Mouse (Mus musculus) kidney, postnatal 0 days (tissue): ENCODE results near the gene Myom3. TPM values are rescaled to one million over a fixed set of nuclear protein-coding genes. Genes with fewer than 3 reads are reported as not detected.
"Not testable (repeated sequence)": the region's sequence is repeated elsewhere in the genome, so short reads cannot be mapped to it uniquely, and the experiment has no call there.

ENCODE experiments used
- ATAC-seq: fragments of 200-750 bp; cut with Nextera tagmentation; replicated peaks from 2 replicates; pipeline ENCODE4 v1.8.0; 2017; ENCODE audit warnings: low read depth, moderate number of reproducible peaks, moderate TSS enrichment, moderate library complexity; ENCODE audit not compliant: low FRiP score
- DNase-seq: peaks from one replicate; pipeline ENCODE4 v3.0.0-alpha.2; 2016; ENCODE audit warnings: low spot score
- H3K27ac ChIP-seq: fragments of 300-500 bp; sonication (generic); 2 replicates; pipeline ENCODE4 v1.5.1; 2014; ENCODE audit warnings: mild to moderate bottlenecking
- H3K27me3 ChIP-seq: fragments of 300-500 bp; sonication (generic); 2 replicates; pipeline ENCODE4 v1.6.1; 2014; ENCODE audit warnings: low read length, mixed read lengths; ENCODE audit not compliant: insufficient read depth
- H3K36me3 ChIP-seq: fragments of 300-500 bp; sonication (generic); 2 replicates; pipeline ENCODE4 v1.6.1; 2014; ENCODE audit warnings: low read length, mixed read lengths; ENCODE audit not compliant: insufficient read depth
- H3K4me1 ChIP-seq: fragments of 300-500 bp; sonication (generic); replicated peaks from 2 replicates; pipeline ENCODE4 v1.6.1; 2014; ENCODE audit warnings: antibody characterized with exemption, low read length, mixed read lengths; ENCODE audit not compliant: insufficient read depth
- H3K4me2 ChIP-seq: fragments of 300-500 bp; sonication (generic); 2 replicates; pipeline ENCODE4 v1.6.1; 2014; ENCODE audit warnings: mild to moderate bottlenecking, low read length, moderate library complexity, mixed read lengths
- H3K4me3 ChIP-seq: fragments of 300-500 bp; sonication (generic); replicated peaks from 2 replicates; pipeline ENCODE4 v1.5.1; 2014; ENCODE audit warnings: low read depth, low read length
- H3K9ac ChIP-seq: fragments of 300-500 bp; sonication (generic); 2 replicates; pipeline ENCODE4 v1.6.1; 2014; ENCODE audit warnings: low read depth, low read length
- H3K9me3 ChIP-seq: fragments of 300-500 bp; sonication (generic); replicated peaks from 2 replicates; pipeline ENCODE4 v1.6.1; 2016; ENCODE audit warnings: low read length, inconsistent platforms, mixed read lengths
- CTCF ChIP-seq: IDR thresholded peaks from 2 replicates; pipeline ENCODE4 v1.5.1; 2016; ENCODE audit warnings: antibody characterized with exemption, low read depth, mild to moderate bottlenecking, moderate library complexity
- WGBS: fragments of 180-500 bp; shearing (Covaris S2); extraction: QIAGEN DNeasy Blood & Tissue Kit; methylation state at CpG from one replicate; pipeline ENCODE4 v1.1.7; 2014; 5-methylcytosine and 5-hydroxymethylcytosine counted together
- polyA plus RNA-seq: library from polyadenylated mRNA; unstranded; fragments of >200 nt; fragmentation: Nextera tagmentation; extraction: Ambion mirVana; gene quantifications from 2 replicates; pipeline ENCODE4 v1.2.1, GENCODE M21; 2015

Myom3 gene
- polyA plus RNA-seq = 0.39 and 0.54 TPM in 2 replicates

DNA sequence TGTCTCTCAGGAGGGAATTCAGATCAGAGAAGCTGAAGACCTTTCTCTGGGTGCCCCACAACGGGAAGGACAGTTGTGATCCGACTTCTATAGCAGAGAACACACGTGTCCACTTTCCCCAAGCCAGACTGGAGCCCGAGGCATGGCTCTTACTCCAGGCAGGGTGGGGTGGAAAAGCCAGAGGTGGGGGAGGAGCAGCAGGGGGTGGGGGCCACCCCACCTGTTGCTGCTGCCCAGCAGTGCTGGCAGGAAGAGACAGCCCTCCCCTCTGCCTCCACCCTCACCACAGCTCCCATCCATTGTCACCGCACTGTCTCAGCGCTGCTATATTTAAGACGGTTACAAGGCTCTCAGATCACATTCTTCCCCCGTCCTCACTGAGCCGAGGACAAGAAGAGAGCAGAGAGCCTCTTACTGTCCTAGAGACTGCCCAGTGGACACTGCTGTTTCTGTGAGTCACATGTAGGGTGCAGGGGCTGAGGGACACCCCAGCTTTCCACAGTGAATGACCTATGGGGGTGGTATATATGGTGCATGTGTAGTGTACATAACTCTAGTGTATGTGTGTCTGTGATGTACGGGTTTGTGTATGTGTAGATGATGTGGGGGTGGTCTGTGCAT is at the start of gene Myom3:
TSS of gene Myom3 (plus strand) at position 360 of the 621 bp plus-strand sequence.
- 0 out of 2 replicates have a peak, but pooled peaks cover 8% of the 10 kb centered on the region for H3K4me1 ChIP-seq
- H3K9me3 ChIP-seq = no peaks in the 10 kb centered on the region
- no peak for TF ChIP-seq CTCF
- DNase-seq = no peak
- H3K9ac ChIP-seq = 0 out of 2 replicates have a peak within 1 kb of the TSS, but pooled peaks have one; percentile 6
- no peak for ATAC-seq
- no peak within 1 kb of the TSS for H3K4me3 ChIP-seq
- no peak within 1 kb of the TSS for H3K27ac ChIP-seq
- WGBS = 49% methylated on average over 10 of the region's 10 CpGs
- no peaks in the 10 kb centered on the region for H3K36me3 ChIP-seq
- no peak within 1 kb of the TSS for H3K4me2 ChIP-seq
- H3K27me3 ChIP-seq = no peaks in the 10 kb centered on the region

DNA sequence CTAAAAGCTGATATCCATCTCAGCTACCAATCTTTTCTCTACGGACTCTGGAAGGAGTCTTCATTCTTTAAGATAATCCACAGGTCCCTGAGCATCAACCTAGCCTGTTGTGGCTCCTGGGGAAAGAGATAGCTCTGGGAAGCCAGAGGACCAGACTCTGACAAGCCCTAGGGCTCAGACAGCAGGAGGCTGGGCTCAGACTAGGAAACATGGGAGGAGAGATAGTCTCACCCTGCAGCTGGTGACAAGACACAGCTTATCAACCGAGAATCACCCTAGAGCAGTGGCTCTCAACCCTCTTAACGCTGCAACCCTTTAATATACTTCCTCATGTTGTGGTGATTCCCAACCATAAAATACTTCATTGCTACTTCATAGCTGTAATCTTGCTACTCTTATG is 49.1 kb upstream of the Myom3 start:
- TF ChIP-seq CTCF = no peak
- no peaks in the 10 kb centered on the region for H3K27me3 ChIP-seq
- no peak for ATAC-seq
- no peak overlapping the region for H3K9ac ChIP-seq
- no peak overlapping the region for H3K27ac ChIP-seq
- no peaks in the 10 kb centered on the region for H3K9me3 ChIP-seq
- 85% methylated on average over 3 of the region's 3 CpGs for WGBS
- H3K4me2 ChIP-seq = no peak overlapping the region
- no peak for DNase-seq
- H3K4me1 ChIP-seq = no peaks in the 10 kb centered on the region
- H3K4me3 ChIP-seq = no peak overlapping the region
- no peaks in the 10 kb centered on the region for H3K36me3 ChIP-seq

DNA sequence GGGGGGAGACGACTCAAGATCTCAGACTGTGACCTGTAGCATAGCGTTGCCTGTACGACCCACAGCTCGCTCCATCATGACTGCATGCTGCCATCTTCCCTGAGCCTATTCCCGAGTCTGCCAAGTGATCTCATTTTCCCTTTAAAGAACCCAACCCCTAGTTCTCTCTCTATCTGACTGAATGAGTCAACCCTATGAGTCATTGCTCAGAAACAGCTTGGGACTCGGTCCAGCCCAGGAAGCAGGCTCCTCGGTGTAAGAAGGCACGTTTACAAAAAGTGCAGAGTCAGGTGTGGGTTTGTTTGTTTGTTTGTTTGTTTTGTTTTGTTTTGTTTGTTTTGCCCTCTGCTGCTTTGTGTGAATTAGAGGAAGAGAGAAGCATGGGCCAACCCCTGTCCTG is 44.7 kb upstream of the Myom3 start:
- H3K4me1 ChIP-seq = no peaks in the 10 kb centered on the region
- TF ChIP-seq CTCF = no peak
- no peaks in the 10 kb centered on the region for H3K9me3 ChIP-seq
- H3K27ac ChIP-seq = no peak overlapping the region
- H3K4me3 ChIP-seq = no peak overlapping the region
- no peak overlapping the region for H3K4me2 ChIP-seq
- H3K27me3 ChIP-seq = no peaks in the 10 kb centered on the region
- no peak overlapping the region for H3K9ac ChIP-seq
- 75% methylated on average over 8 of the region's 8 CpGs for WGBS
- ATAC-seq (no peak), DNase-seq (no peak)
- H3K36me3 ChIP-seq = no peaks in the 10 kb centered on the region

DNA sequence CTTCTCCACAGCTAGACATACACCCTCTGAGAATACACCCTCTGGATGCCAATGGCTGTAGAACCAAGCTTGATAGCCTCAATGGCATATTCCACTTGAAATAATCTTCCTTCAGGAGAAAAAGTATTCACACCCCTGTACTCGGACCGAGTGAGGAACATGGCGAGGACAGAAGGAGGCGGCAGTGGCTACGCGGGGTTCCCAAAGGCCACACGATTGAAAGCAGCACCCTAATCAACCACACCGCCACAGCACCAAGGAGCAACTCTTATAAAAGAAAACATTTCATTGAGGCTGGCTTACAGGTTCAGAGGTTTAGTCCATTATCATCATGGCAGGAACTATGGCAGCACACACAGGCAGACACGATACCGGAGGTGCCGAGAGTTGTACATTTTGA is 43.1 kb upstream of the Myom3 start:
- not testable (repeated sequence) for DNase-seq, H3K4me3 ChIP-seq, H3K36me3 ChIP-seq, H3K4me1 ChIP-seq, ATAC-seq, H3K9ac ChIP-seq, H3K9me3 ChIP-seq, H3K27ac ChIP-seq, H3K27me3 ChIP-seq, H3K4me2 ChIP-seq
- 97% methylated on average over 11 of the region's 11 CpGs for WGBS

DNA sequence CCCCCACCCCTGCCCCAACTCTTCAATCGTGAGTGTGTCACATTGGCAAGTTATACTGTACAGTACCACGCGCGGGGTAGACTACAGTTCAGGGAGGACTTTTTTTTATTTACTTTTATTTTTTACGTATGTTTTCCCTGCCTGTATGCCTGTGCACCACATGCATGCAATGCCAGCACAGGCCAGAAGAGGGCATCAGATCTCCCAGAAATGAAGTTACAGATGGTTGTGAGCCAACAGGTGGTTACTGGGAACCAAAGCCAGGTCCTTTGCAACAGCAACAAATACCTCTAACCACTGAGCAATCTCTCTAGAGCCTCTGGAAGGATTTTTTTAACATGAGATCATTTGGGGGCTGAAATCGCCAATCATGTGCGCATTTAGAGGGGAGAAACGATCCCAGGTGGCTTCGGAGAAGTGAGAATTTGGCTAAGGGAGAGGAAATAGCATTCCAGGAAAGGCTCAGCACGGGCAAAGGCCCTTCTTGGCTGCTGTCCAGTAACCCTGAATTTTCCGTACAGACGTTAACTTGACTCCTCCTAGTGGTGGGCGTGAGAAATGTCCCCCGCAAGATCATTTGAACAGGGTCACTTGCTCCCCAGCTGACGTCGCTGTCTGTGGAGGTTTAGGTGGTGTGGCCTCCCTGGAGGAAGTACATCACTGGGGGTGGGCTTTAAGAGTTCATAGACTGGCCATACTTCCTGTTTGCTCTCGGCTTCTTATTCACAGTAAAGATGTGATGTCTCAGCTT is 36.8 kb upstream of the Myom3 start:
- no peak overlapping the region for H3K4me3 ChIP-seq
- no peaks in the 10 kb centered on the region for H3K9me3 ChIP-seq
- DNase-seq (no peak), ATAC-seq (no peak)
- WGBS = 71% methylated on average over 17 of the region's 17 CpGs
- H3K27me3 ChIP-seq = no peaks in the 10 kb centered on the region
- H3K36me3 ChIP-seq = no peaks in the 10 kb centered on the region
- peak overlapping the region; percentile 42; the same call in 1 of the 2 replicates for H3K27ac ChIP-seq
- H3K9ac ChIP-seq = no peak overlapping the region
- peak; percentile 48 for TF ChIP-seq CTCF
- no peak overlapping the region for H3K4me2 ChIP-seq
- H3K4me1 ChIP-seq = no peaks in the 10 kb centered on the region

DNA sequence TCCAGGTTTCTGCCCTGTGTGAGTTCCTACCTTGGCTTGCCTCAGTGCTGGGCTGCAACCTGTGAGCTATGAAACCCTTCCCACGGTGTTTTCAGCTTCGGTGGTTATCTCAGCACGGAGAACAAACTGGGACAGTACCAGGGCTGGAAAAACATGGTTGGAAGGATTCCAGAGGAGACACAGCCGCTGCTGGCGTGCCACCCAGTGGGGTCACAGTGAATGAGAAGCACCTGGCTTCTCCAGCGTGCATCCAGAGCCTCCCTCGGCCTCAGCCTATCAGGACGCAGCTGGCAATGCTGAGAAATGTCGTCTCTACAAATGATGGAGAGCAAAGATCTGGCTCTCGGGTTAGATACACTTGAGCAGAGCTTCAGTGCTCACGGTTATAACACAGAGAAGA is 33.1 kb upstream of the Myom3 start:
- Histone ChIP-seq H3K4me2 (no peak overlapping the region), H3K4me1 (no peaks in the 10 kb centered on the region), H3K36me3 (no peaks in the 10 kb centered on the region), H3K4me3 (no peak overlapping the region), H3K27ac (no peak overlapping the region), H3K9ac (no peak overlapping the region), H3K9me3 (no peaks in the 10 kb centered on the region), H3K27me3 (no peaks in the 10 kb centered on the region)
- DNase-seq (no peak), ATAC-seq (no peak)
- 59% methylated on average over 11 of the region's 11 CpGs for WGBS
- TF ChIP-seq CTCF = no peak
